Mouse (Mus musculus): ENCODE measurements around the gene Rin3. TPM values are rescaled to one million over a fixed set of nuclear protein-coding genes. Genes with fewer than 3 reads are reported as not detected.
A peak's percentile ranks its signal among the peaks of the same experiment; 100 is the strongest.

Rin3 gene
- polyA plus RNA-seq, 1 experiment from 2014 or later: 1.7 TPM

DNA sequence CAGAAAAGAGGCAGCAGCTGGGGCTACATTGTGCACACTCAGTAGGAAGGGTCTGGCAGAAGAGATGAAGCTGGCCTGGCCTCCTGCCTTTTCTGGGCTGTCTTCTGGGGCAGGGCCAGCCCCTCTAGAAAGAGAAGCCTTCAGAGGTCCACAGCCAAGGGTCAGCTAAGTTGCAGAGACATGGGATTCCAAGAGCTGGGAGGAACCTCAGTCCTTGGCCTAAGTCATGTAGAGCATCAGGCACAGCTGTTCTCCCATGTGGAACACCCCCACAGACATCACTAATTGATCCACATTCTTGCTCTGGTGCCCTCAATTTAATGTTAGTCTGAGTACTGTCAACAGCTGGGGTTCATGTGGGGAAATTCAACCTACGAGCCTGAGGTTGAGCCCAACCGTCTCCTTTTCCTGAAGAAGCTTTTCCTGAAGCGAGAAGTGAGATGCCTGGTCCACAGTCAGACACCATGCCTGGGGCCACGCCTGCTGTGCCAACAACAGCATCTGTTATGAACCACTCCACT, 20.0 kb downstream of the Rin3 start:
- Histone ChIP-seq H3K9ac (replicated peaks; ENCODE audit: low read depth, low read length) (no peak overlapping the region), H3K4me1 (replicated peaks; ENCODE audit: control insufficient read depth, insufficient read depth, low read length) (peaks cover 16% of the 10 kb centered on the region), H3K9me3 (ENCODE audit: control insufficient read depth, low read length) (no peaks in the 10 kb centered on the region), H3K36me3 (ENCODE audit: control insufficient read depth, insufficient read depth) (no peaks in the 10 kb centered on the region), H3K27ac (ENCODE audit: low read length) (no peak overlapping the region), H3K4me3 (replicated peaks; ENCODE audit: low read length) (no peak overlapping the region), H3K27me3 (replicated peaks; ENCODE audit: control insufficient read depth, insufficient read depth, low read length) (no peaks in the 10 kb centered on the region), H3K4me2 (ENCODE audit: low read length) (no peak overlapping the region)
- no peak for ATAC-seq
- WGBS: 83% methylated on average over 4 of the region's 4 CpGs

GRCm38 (mm10) chr12:102303867-102304266, 21.0 kb downstream of the Rin3 start:
- peaks cover 23% of the 10 kb centered on the region for H3K4me1 ChIP-seq (replicated peaks; ENCODE audit: control insufficient read depth, insufficient read depth, low read length)
- H3K9me3 ChIP-seq (ENCODE audit: control insufficient read depth, low read length): no peaks in the 10 kb centered on the region
- no peak overlapping the region for H3K9ac ChIP-seq (replicated peaks; ENCODE audit: low read depth, low read length)
- no peak overlapping the region for H3K4me2 ChIP-seq (ENCODE audit: low read length)
- no peak for ATAC-seq
- H3K36me3 ChIP-seq (ENCODE audit: control insufficient read depth, insufficient read depth): no peaks in the 10 kb centered on the region
- H3K27me3 ChIP-seq (replicated peaks; ENCODE audit: control insufficient read depth, insufficient read depth, low read length): no peaks in the 10 kb centered on the region
- no peak overlapping the region for H3K27ac ChIP-seq (ENCODE audit: low read length)
- WGBS: 46% methylated on average over 7 of the region's 7 CpGs
- H3K4me3 ChIP-seq (replicated peaks; ENCODE audit: low read length): no peak overlapping the region

DNA sequence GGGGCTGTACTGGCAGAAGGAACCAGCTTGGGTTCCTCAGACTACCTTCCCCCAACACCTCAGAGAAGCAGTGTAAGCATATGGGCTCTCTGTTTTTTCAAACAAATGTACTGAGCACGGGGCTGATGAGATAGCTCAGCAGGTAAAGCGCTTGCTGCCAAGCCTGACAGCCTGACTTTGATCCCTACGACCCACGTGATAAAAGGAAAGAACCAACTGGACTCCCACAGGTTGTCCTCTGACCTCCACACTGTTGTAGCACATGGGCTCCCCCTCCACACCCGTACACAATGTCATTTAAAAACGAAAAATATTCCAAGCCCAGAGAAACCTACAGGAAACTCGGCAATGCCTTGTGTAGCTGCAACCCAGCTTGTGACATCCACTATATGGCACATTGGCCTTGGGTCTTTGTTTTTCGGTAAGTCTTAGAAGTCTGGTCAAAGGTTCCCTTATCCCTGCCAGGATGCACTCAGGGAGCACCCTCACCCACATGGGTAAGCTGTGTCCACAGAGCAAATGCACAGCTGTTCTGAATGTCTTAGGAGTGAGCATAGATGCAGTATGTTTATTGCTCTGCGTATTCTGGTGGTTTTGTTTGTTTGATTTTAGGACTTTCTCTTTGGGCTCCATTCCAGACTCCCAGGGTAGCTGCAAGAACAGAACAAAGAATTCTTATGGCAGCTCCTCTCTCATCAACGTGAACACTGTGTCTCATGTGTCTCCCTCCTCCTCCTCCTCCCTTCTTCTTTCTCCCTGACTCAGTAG, 22.4 kb downstream of the Rin3 start:
- Histone ChIP-seq H3K4me2 (ENCODE audit: low read length) (no peak overlapping the region), H3K4me1 (replicated peaks; ENCODE audit: control insufficient read depth, insufficient read depth, low read length) (peaks cover 23% of the 10 kb centered on the region), H3K9me3 (ENCODE audit: control insufficient read depth, low read length) (no peaks in the 10 kb centered on the region), H3K4me3 (replicated peaks; ENCODE audit: low read length) (no peak overlapping the region), H3K9ac (replicated peaks; ENCODE audit: low read depth, low read length) (no peak overlapping the region), H3K36me3 (ENCODE audit: control insufficient read depth, insufficient read depth) (no peaks in the 10 kb centered on the region), H3K27ac (ENCODE audit: low read length) (no peak overlapping the region), H3K27me3 (replicated peaks; ENCODE audit: control insufficient read depth, insufficient read depth, low read length) (no peaks in the 10 kb centered on the region)
- WGBS: 63% methylated on average over 10 of the region's 10 CpGs
- no peak for ATAC-seq

GRCm38 (mm10) chr12:102308001-102308456, 25.2 kb downstream of the Rin3 start:
- Histone ChIP-seq H3K4me1 (replicated peaks; ENCODE audit: control insufficient read depth, insufficient read depth, low read length) (peaks cover 23% of the 10 kb centered on the region), H3K4me2 (ENCODE audit: low read length) (no peak overlapping the region), H3K4me3 (replicated peaks; ENCODE audit: low read length) (no peak overlapping the region), H3K27ac (ENCODE audit: low read length) (peak overlapping the region; percentile 65), H3K9ac (replicated peaks; ENCODE audit: low read depth, low read length) (no peak overlapping the region), H3K9me3 (ENCODE audit: control insufficient read depth, low read length) (no peaks in the 10 kb centered on the region), H3K36me3 (ENCODE audit: control insufficient read depth, insufficient read depth) (no peaks in the 10 kb centered on the region), H3K27me3 (replicated peaks; ENCODE audit: control insufficient read depth, insufficient read depth, low read length) (no peaks in the 10 kb centered on the region)
- 40% methylated on average over 6 of the region's 6 CpGs for WGBS
- ATAC-seq: peak; percentile 31

DNA sequence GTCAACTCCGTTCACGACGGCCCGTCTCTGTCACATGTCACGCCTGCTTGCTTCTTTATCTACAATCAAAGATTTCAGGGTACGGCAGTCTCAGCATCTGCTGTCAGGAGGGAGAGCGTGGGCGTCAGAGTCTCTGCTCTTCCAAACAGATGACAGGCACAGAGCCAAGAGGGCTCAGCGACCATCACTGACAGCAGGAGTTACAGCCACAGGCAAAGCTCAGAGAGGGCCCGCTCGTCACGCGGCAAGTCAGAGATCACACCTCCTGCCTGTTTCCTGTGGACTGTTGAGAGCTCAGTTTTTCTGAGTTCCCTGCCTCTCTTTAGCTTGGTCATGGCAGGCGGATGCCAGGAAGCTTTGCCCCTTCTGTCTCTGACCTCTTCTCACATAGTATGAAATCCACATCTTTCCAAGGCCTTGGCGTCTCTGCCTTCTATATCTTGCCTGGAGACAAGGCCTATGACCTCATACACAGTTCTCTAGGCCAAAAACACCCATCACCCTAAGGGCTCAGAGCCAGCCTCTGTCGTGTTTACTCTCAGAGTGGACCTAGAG, 25.7 kb downstream of the Rin3 start:
- Histone ChIP-seq H3K4me2 (ENCODE audit: low read length) (no peak overlapping the region), H3K27me3 (replicated peaks; ENCODE audit: control insufficient read depth, insufficient read depth, low read length) (no peaks in the 10 kb centered on the region), H3K36me3 (ENCODE audit: control insufficient read depth, insufficient read depth) (no peaks in the 10 kb centered on the region), H3K4me1 (replicated peaks; ENCODE audit: control insufficient read depth, insufficient read depth, low read length) (peaks cover 21% of the 10 kb centered on the region), H3K9me3 (ENCODE audit: control insufficient read depth, low read length) (no peaks in the 10 kb centered on the region), H3K27ac (ENCODE audit: low read length) (peak overlapping the region; percentile 65), H3K4me3 (replicated peaks; ENCODE audit: low read length) (no peak overlapping the region), H3K9ac (replicated peaks; ENCODE audit: low read depth, low read length) (no peak overlapping the region)
- ATAC-seq: peak; percentile 84
- WGBS: 34% methylated on average over 16 of the region's 16 CpGs

DNA sequence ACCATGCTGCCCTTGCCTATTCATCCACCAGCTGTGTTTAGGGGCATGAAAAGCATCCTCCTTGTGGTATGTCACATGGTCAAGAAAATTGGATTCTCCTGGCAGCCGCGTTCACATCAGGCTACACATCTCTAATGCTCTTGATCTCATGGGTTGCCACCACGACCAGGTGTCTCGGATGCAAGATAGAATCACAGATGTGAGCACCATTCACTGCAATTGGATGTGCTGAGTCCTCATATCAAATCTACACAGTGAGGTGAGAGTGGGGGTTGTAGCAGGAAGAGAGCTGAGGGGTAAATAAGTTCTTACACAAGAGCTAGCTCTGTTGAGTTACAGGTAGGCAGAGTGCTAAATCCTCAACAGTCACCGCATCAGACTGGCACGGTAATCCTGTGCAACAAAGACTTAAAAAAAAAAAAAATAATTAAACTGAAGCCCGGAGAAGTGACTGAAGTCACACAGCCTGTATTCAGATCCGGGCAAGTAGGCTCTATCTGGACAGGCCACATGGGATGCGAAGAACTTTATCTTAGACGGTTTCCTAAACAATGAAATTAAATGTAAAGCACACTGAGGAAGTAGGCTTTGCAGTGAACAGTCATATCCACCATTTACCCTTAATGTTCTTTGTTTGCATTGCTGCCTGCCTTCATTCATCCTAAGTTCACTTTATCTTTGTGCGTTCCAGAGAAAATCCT, 26.4 kb downstream of the Rin3 start:
- no peak overlapping the region for H3K4me3 ChIP-seq (replicated peaks; ENCODE audit: low read length)
- H3K9ac ChIP-seq (replicated peaks; ENCODE audit: low read depth, low read length): no peak overlapping the region
- no peak for ATAC-seq
- no peak overlapping the region for H3K4me2 ChIP-seq (ENCODE audit: low read length)
- H3K9me3 ChIP-seq (ENCODE audit: control insufficient read depth, low read length): no peaks in the 10 kb centered on the region
- no peaks in the 10 kb centered on the region for H3K36me3 ChIP-seq (ENCODE audit: control insufficient read depth, insufficient read depth)
- no peak overlapping the region for H3K27ac ChIP-seq (ENCODE audit: low read length)
- H3K4me1 ChIP-seq (replicated peaks; ENCODE audit: control insufficient read depth, insufficient read depth, low read length): peaks cover 14% of the 10 kb centered on the region
- WGBS: 87% methylated on average over 11 of the region's 11 CpGs
- H3K27me3 ChIP-seq (replicated peaks; ENCODE audit: control insufficient read depth, insufficient read depth, low read length): no peaks in the 10 kb centered on the region

DNA sequence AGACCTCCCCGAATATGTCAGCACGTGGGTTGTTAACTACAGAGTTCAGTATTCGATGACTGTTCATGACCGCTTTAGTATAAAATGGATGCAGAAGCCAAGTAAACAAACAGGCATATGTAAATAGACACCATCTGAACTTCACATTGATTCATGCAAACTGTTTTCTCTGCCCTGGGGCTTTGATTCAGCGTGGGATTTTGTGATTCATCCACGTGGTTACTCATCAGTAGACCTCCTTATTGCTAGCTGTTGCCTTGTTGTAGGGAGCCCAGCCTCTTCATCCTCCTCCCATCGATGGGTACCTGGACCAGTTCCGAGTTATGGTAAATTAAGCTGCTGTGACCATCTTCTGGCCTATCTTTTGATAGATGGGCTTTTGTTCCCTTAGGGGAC, 26.9 kb downstream of the Rin3 start:
- Histone ChIP-seq H3K27ac (ENCODE audit: low read length) (no peak overlapping the region), H3K4me3 (replicated peaks; ENCODE audit: low read length) (no peak overlapping the region), H3K9me3 (ENCODE audit: control insufficient read depth, low read length) (no peaks in the 10 kb centered on the region), H3K9ac (replicated peaks; ENCODE audit: low read depth, low read length) (no peak overlapping the region), H3K4me2 (ENCODE audit: low read length) (no peak overlapping the region), H3K4me1 (replicated peaks; ENCODE audit: control insufficient read depth, insufficient read depth, low read length) (peaks cover 12% of the 10 kb centered on the region), H3K27me3 (replicated peaks; ENCODE audit: control insufficient read depth, insufficient read depth, low read length) (no peaks in the 10 kb centered on the region), H3K36me3 (ENCODE audit: control insufficient read depth, insufficient read depth) (no peaks in the 10 kb centered on the region)
- WGBS: 75% methylated on average over 8 of the region's 8 CpGs
- ATAC-seq: no peak

DNA sequence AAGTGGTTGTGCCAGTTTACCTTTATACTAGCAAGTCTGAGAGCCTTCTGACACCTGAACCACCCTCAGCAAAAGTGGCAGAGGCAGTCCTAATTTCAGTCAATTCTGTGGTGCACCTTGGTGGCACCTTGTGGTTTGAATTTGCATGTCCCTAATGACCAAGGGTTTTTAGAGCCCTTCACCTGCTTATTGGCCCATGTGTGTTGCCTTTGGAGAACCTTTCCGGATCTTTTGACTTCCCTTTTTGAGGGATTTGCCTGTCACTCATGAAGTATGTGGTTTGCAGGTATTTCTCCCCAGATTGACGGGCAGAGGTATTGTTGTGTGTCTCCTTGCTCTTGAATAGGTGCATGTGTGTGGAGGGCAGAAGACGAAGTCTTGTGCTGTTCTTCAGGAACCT, 27.4 kb downstream of the Rin3 start:
- Histone ChIP-seq H3K4me3 (replicated peaks; ENCODE audit: low read length) (no peak overlapping the region), H3K4me2 (ENCODE audit: low read length) (no peak overlapping the region), H3K36me3 (ENCODE audit: control insufficient read depth, insufficient read depth) (no peaks in the 10 kb centered on the region), H3K9ac (replicated peaks; ENCODE audit: low read depth, low read length) (no peak overlapping the region), H3K27me3 (replicated peaks; ENCODE audit: control insufficient read depth, insufficient read depth, low read length) (no peaks in the 10 kb centered on the region), H3K9me3 (ENCODE audit: control insufficient read depth, low read length) (no peaks in the 10 kb centered on the region), H3K4me1 (replicated peaks; ENCODE audit: control insufficient read depth, insufficient read depth, low read length) (peaks cover 12% of the 10 kb centered on the region), H3K27ac (ENCODE audit: low read length) (no peak overlapping the region)
- no peak for ATAC-seq
- 91% methylated on average over 3 of the region's 3 CpGs for WGBS

GRCm38 (mm10) chr12:102311454-102311853, 28.6 kb downstream of the Rin3 start:
- Histone ChIP-seq H3K36me3 (ENCODE audit: control insufficient read depth, insufficient read depth) (no peaks in the 10 kb centered on the region), H3K4me2 (ENCODE audit: low read length) (no peak overlapping the region), H3K27ac (ENCODE audit: low read length) (no peak overlapping the region), H3K4me1 (replicated peaks; ENCODE audit: control insufficient read depth, insufficient read depth, low read length) (peaks cover 12% of the 10 kb centered on the region), H3K4me3 (replicated peaks; ENCODE audit: low read length) (no peak overlapping the region), H3K9ac (replicated peaks; ENCODE audit: low read depth, low read length) (no peak overlapping the region), H3K9me3 (ENCODE audit: control insufficient read depth, low read length) (no peaks in the 10 kb centered on the region), H3K27me3 (replicated peaks; ENCODE audit: control insufficient read depth, insufficient read depth, low read length) (no peaks in the 10 kb centered on the region)
- no peak for ATAC-seq
- WGBS: 89% methylated on average over 5 of the region's 5 CpGs
